Mouse (Mus musculus): ENCODE data around the gene Trrap.

DNA sequence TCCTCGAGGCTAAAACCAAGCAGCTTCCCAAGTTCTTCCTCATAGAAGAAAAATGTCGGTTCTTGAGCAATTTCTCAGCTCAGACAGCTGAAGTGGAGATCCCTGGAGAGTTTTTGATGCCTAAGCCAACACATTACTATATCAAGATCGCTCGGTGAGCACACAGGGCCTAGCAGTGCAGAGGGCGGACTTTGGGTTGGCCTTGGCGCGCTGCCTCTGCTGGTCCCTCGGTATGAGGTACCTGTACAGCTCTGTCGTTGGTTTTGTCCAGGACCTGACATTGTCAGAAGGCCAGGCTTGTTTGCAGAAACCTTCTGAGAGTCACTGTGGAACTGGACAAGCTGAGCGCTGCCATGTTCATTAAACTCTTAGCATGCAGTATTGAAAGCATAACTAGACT is 82.4 kb downstream of the Trrap start:
- TF ChIP-seq CTCF (IDR thresholded peaks at IDR 0.05): no peak
- TF ChIP-seq EP300 (IDR thresholded peaks at IDR 0.05): no peak
